Comparison of ENCODE assay signal across 9 mouse cellular contexts in the genomic region with DNA sequence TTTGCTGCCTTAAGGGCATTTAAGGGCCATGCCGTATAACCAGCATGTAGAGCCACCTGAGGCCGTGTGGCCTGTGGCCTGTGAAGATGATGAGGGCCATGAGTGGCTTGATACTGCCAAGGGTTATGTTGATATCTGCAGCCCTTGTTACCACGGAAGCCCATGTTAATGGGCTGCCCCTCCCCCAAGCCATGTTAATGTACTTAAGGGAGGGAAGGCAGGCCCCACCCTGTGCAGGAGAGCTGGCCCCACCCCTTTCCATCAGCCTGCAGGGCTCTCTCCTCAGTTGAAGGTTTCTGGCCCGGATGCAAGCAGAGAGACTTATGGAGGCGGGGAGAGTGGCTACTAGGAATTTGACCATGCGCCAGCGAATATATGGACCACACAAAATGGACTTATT.
"Had no signal": no experiment of that assay in that cellular context is flagged by ENCODE, and none has a peak within 500 bp of the region (broad histone marks: within the 10 kb centered on the region; RNA-seq: fewer than 3 reads in every experiment).

No protein-coding gene starts in this region.

- H3K27me3 ChIP-seq: intestine, embryonic 15.5 days had no signal

- H3K36me3 ChIP-seq: intestine, embryonic 15.5 days; midbrain, embryonic 12.5 days had no signal

- H3K27ac ChIP-seq: intestine, embryonic 15.5 days; left cerebral cortex, adult 2 months; liver, embryonic 14.5 days; midbrain, embryonic 12.5 days had no signal

- H3K4me2 ChIP-seq: intestine, embryonic 15.5 days; midbrain, embryonic 12.5 days had no signal

- H3K9ac ChIP-seq: intestine, embryonic 15.5 days; liver, embryonic 14.5 days; midbrain, embryonic 12.5 days had no signal

- DNase-seq: kidney, adult 2 months; lung, adult 18-20 months; lung, postnatal 14 days; right cerebral cortex, postnatal 25 days had no signal

- H3K9me3 ChIP-seq: intestine, embryonic 15.5 days; midbrain, embryonic 12.5 days had no signal

- ATAC-seq: intestine, embryonic 15.5 days; midbrain, embryonic 16.5 days had no signal

- H3K4me3 ChIP-seq: intestine, embryonic 15.5 days; left cerebral cortex, adult 2 months; midbrain, embryonic 12.5 days had no signal
